ENCODE assay signal across 8 mouse cellular contexts in the genomic region with DNA sequence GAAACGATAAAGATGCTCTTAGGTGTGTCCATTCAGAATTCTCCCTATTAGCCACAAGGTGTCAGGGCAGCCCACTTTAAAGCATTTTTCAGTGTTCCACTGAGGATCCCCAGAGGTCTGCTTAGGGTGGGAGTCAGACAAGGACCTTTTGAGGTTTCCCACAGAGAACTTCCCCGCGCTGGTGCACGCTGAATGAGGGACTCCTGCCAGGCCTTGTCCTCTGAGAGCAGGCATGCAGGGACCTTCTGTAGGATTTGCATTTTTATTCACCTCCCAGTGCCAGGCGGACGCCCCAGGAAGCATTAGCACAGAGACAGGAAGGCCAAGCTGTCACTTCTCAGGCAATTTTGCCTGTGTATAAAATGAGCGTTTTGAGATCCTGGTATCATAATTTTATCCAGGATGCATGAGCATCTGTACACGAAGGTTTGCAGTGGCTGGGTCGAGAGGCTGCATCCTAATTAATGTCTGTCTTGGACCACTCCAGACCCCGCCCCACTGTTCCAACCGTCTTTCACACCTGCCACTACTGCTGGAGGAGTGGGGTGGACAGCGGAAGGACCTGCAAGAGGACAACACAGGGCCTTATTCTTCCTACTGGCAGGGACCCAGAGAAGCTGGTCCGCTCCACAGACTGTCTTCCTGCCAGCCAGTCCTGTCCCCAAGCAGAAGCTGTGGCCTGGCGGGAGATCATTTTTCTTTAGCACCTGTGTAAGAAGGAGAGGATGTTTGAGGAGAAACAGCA. TPM values are rescaled to one million over a fixed set of nuclear protein-coding genes. Genes with fewer than 3 reads are reported as not detected.
A peak's percentile ranks its signal among the peaks of the same experiment; 100 is the strongest.
DNase-seq lines count a peak whose midpoint lies in the region; ATAC-seq and TF ChIP-seq lines count a peak whose summit lies in the region.

No protein-coding gene starts in this region.

- WGBS in hindbrain, embryonic 11.5 days = 38% methylated on average over 14 of the region's 14 CpGs
- WGBS in hindbrain, embryonic 10.5 days = 30% methylated on average over 14 of the region's 14 CpGs
- 26% methylated on average over 14 of the region's 14 CpGs for WGBS in neural tube, embryonic 14.5 days
- WGBS in kidney, adult 2 months = 40% methylated on average over 14 of the region's 14 CpGs

- no peaks in the 10 kb centered on the region for H3K9me3 ChIP-seq in hindbrain, embryonic 11.5 days (ENCODE audit: control insufficient read depth, low read length)
- H3K9me3 ChIP-seq in hindbrain, embryonic 10.5 days = no peaks in the 10 kb centered on the region
- H3K9me3 ChIP-seq in neural tube, embryonic 14.5 days (ENCODE audit: control insufficient read depth, low read length) = no peaks in the 10 kb centered on the region

- H3K27me3 ChIP-seq in hindbrain, embryonic 11.5 days (ENCODE audit: control insufficient read depth, insufficient read depth, low read length) = no peaks in the 10 kb centered on the region
- no peaks in the 10 kb centered on the region for H3K27me3 ChIP-seq in hindbrain, embryonic 10.5 days (ENCODE audit: insufficient read depth, poor library complexity, severe bottlenecking)
- H3K27me3 ChIP-seq in neural tube, embryonic 14.5 days (ENCODE audit: control insufficient read depth, insufficient read depth, low read length) = no peaks in the 10 kb centered on the region
- H3K27me3 ChIP-seq in kidney, adult 2 months (replicated peaks; ENCODE audit: control insufficient read depth, insufficient read depth, low read length) = no peaks in the 10 kb centered on the region

- H3K4me3 ChIP-seq in hindbrain, embryonic 11.5 days (ENCODE audit: low read depth, low read length) = no peak overlapping the region
- H3K4me3 ChIP-seq in hindbrain, embryonic 10.5 days = no peak overlapping the region
- no peak overlapping the region for H3K4me3 ChIP-seq in neural tube, embryonic 14.5 days (ENCODE audit: low read depth, low read length)
- H3K4me3 ChIP-seq in kidney, adult 2 months (ENCODE audit: insufficient read depth, low read depth, low read length) = no peak overlapping the region

- no peak for ATAC-seq in hindbrain, embryonic 11.5 days (ENCODE audit: low FRiP score)
- peak; percentile 70; the same call in 1 of the 2 replicates for ATAC-seq in neural tube, embryonic 14.5 days (ENCODE audit: low read depth)

- peak; percentile 34 for DNase-seq in hindbrain, embryonic 11.5 days (ENCODE audit: low spot score)
- no peak for DNase-seq in hindbrain, embryonic 10.5 days (ENCODE audit: low spot score)
- DNase-seq in cerebellum, postnatal 14 days = peak; percentile 61 to 67
- peak; percentile 8 to 37 for DNase-seq in layer of hippocampus, adult 18-20 months (ENCODE audit: low spot score in 2 of 2)
- DNase-seq in lung, postnatal 10 days = no peak
- no peak for DNase-seq in lung, postnatal 14 days
- no peak for DNase-seq in kidney, adult 2 months

- TF ChIP-seq CTCF in kidney, adult 2 months (conservative IDR thresholded peaks at IDR 0.05; ENCODE audit: insufficient read depth, insufficient read length, low read depth, low read length) = no peak

- no peaks in the 10 kb centered on the region for H3K36me3 ChIP-seq in hindbrain, embryonic 11.5 days (ENCODE audit: control insufficient read depth, insufficient read depth, low read length)
- H3K36me3 ChIP-seq in hindbrain, embryonic 10.5 days = no peaks in the 10 kb centered on the region
- no peaks in the 10 kb centered on the region for H3K36me3 ChIP-seq in neural tube, embryonic 14.5 days (ENCODE audit: control insufficient read depth, insufficient read depth, low read length)
- no peaks in the 10 kb centered on the region for H3K36me3 ChIP-seq in kidney, adult 2 months (ENCODE audit: control insufficient read depth, insufficient read depth, low read length)

- no peak overlapping the region for H3K27ac ChIP-seq in hindbrain, embryonic 11.5 days (ENCODE audit: low read depth, low read length)
- H3K27ac ChIP-seq in hindbrain, embryonic 10.5 days = no peak overlapping the region
- H3K27ac ChIP-seq in neural tube, embryonic 14.5 days (ENCODE audit: low read depth, low read length) = 0 out of 2 replicates have a peak overlapping the region, but pooled peaks have one; percentile 31
- no peak overlapping the region for H3K27ac ChIP-seq in kidney, adult 2 months (ENCODE audit: insufficient read depth, low read depth, low read length)

- TF ChIP-seq POLR2A in kidney, adult 2 months (IDR thresholded peaks at IDR 0.05; ENCODE audit: low read depth, low read length) = no peak

- H3K9ac ChIP-seq in hindbrain, embryonic 11.5 days (ENCODE audit: low read depth, low read length) = no peak overlapping the region
- no peak overlapping the region for H3K9ac ChIP-seq in neural tube, embryonic 14.5 days (replicated peaks; ENCODE audit: low read depth, low read length)

- H3K4me1 ChIP-seq in hindbrain, embryonic 11.5 days (replicated peaks; ENCODE audit: control insufficient read depth, insufficient read depth, low read length) = no peaks in the 10 kb centered on the region
- peaks cover 17% of the 10 kb centered on the region for H3K4me1 ChIP-seq in hindbrain, embryonic 10.5 days (replicated peaks)
- H3K4me1 ChIP-seq in neural tube, embryonic 14.5 days (ENCODE audit: control insufficient read depth, insufficient read depth, low read length) = peaks cover 9% of the 10 kb centered on the region; the same call in 1 of the 2 replicates
- H3K4me1 ChIP-seq in kidney, adult 2 months (ENCODE audit: control insufficient read depth, insufficient read depth, low read length) = no peaks in the 10 kb centered on the region

- no peak overlapping the region for H3K4me2 ChIP-seq in hindbrain, embryonic 11.5 days (replicated peaks; ENCODE audit: low read depth, low read length)
- no peak overlapping the region for H3K4me2 ChIP-seq in neural tube, embryonic 14.5 days (ENCODE audit: low read depth, low read length)

RNA-seq across cellular contexts. Expression of a gene that starts 35.2 kb away (rescaled TPM):
- polyA plus RNA-seq in hindbrain, embryonic 11.5 days (2014; fragmentation: Nextera tagmentation; extraction: Ambion mirVana) = 2.5 and 2.7 TPM in 2 replicates
- 2.9 and 3.1 TPM in 2 replicates for polyA plus RNA-seq in hindbrain, embryonic 10.5 days (2016; fragmentation: Nextera tagmentation; extraction: Ambion mirVana)
- total RNA-seq in layer of hippocampus, adult 18-20 months (2021) = 1 to 10 TPM; 1.6 to 1.7 TPM
- 2.2 and 2.9 TPM in 2 replicates for polyA plus RNA-seq in neural tube, embryonic 14.5 days (2014; fragmentation: Nextera tagmentation; extraction: Ambion mirVana)
- 0.46 and 0.59 TPM in 2 replicates for polyA plus RNA-seq in kidney, adult 2 months (2012; rRNA removed)

Comparison
In these comparisons a context has a peak if more than half of its experiments do, and no peak if none do; other contexts are left out.
1. DNase-seq: peak in hindbrain, embryonic 11.5 days (single experiment), cerebellum, postnatal 14 days (2 of 2) and layer of hippocampus, adult 18-20 months (2 of 2); none in hindbrain, embryonic 10.5 days (single experiment), lung, postnatal 10 days (single experiment), lung, postnatal 14 days (single experiment) and kidney, adult 2 months (single experiment).